In the genomic region with DNA sequence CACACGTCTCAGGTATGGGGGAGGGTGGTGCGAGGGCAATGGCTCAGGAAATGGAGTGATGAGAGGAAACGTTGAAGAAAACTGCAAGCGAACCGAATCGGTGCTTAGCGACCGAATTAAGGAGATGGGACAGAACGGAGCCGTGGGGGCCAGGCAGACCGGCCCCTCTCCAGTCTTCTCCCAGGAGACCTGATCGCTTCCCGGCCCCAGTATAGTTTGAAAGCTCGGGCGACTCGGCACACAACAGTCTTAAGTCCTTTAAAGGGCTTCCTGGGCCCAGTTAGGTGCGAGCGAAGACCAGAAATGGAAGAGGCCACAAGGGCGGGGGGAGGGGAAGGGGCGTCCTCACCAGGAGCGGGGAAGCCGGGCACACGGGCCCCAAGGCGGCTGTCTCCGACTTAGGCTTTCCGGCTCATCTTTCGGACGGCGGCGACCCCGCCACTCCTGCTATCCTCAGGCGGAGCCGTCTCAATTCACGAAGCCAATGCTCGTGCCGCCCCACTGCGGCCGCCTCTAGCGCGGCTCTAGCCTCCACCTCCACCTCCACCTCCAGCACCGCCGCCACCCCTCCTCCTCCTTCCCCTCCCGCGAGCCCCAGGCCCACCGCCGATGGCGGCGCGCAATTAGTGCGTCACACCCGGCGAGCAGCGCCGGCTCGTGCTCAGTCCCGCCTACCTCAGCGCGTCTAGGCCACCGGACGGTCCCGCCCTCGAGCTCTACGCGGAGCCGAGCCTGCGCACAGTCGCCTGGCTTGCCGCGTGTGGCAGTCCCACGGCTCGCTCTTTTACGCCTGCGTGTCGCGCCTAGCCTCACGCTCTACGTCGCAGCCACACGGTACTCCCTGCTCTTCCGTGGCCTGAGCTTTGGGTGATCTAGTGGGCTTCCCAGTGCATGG, we compare ENCODE assay signal across 8 mouse cellular contexts. TPM values are rescaled to one million over a fixed set of nuclear protein-coding genes. Genes with fewer than 3 reads are reported as not detected.
A peak's percentile ranks its signal among the peaks of the same experiment; 100 is the strongest.
DNase-seq lines count a peak whose midpoint lies in the region; ATAC-seq and TF ChIP-seq lines count a peak whose summit lies in the region.

Gene Senp3, minus strand, starts transcription at position 771 of the 895 bp plus-strand sequence.

- H3K4me3 ChIP-seq in hindbrain, embryonic 10.5 days, result peak within 1 kb of the TSS; percentile 82
- H3K4me3 ChIP-seq in lung, postnatal 0 days (ENCODE audit: low read depth, low read length), result peak within 1 kb of the TSS; percentile 83

- under 1% methylated on average over 80 of the region's 80 CpGs for WGBS in hindbrain, embryonic 10.5 days
- WGBS in lung, postnatal 0 days, result under 1% methylated on average over 61 of the region's 80 CpGs

- H3K27me3 ChIP-seq in hindbrain, embryonic 10.5 days (ENCODE audit: insufficient read depth, poor library complexity, severe bottlenecking), result peaks cover 7% of the 10 kb centered on the region; the same call in 1 of the 2 replicates
- H3K27me3 ChIP-seq in lung, postnatal 0 days (replicated peaks; ENCODE audit: insufficient read depth, low read length), result no peaks in the 10 kb centered on the region

- peaks cover 41% of the 10 kb centered on the region for H3K36me3 ChIP-seq in hindbrain, embryonic 10.5 days
- H3K36me3 ChIP-seq in lung, postnatal 0 days (ENCODE audit: insufficient read depth, low read length), result 0 out of 2 replicates have a peak, but pooled peaks cover 6% of the 10 kb centered on the region

- ATAC-seq in frontal cortex, adult (ENCODE audit: low TSS enrichment), result peak; percentile 93
- ATAC-seq in lung, postnatal 0 days, result peak; percentile 94

- no peak for TF ChIP-seq EP300 in lung, postnatal 0 days (IDR thresholded peaks at IDR 0.05)

- peak within 1 kb of the TSS; percentile 82 for H3K9ac ChIP-seq in lung, postnatal 0 days (replicated peaks; ENCODE audit: low read depth)

- peak; percentile 82 for DNase-seq in MEL-GATA-1-ER (ENCODE audit: extremely low read depth, low read depth)
- DNase-seq in cerebellum, adult 8-10 months, result peak; percentile 93
- peak; percentile 98 for DNase-seq in hindbrain, embryonic 10.5 days (ENCODE audit: low spot score)
- DNase-seq in layer of hippocampus, adult 9-11 months, result peak; percentile 97
- DNase-seq in lung, postnatal 0 days (ENCODE audit: low spot score), result peak; percentile 99
- peak; percentile 92 for DNase-seq in ovary, postnatal 14 days (ENCODE audit: low spot score)
- peak; percentile 98 for DNase-seq in thymus, postnatal 14 days

- peak within 1 kb of the TSS; percentile 84 for H3K4me2 ChIP-seq in lung, postnatal 0 days (replicated peaks; ENCODE audit: low read depth, low read length)

- H3K9me3 ChIP-seq in hindbrain, embryonic 10.5 days, result no peaks in the 10 kb centered on the region
- H3K9me3 ChIP-seq in lung, postnatal 0 days (ENCODE audit: low read length), result no peaks in the 10 kb centered on the region

- peaks cover 45% of the 10 kb centered on the region for H3K4me1 ChIP-seq in hindbrain, embryonic 10.5 days (replicated peaks)
- H3K4me1 ChIP-seq in lung, postnatal 0 days (ENCODE audit: insufficient read depth, low read depth, low read length), result peaks cover 40% of the 10 kb centered on the region

- peak; percentile 1; the same call in 1 of the 2 replicates for TF ChIP-seq CTCF in lung, postnatal 0 days (IDR thresholded peaks at IDR 0.05)

- H3K27ac ChIP-seq in hindbrain, embryonic 10.5 days, result peak within 1 kb of the TSS; percentile 93
- peak within 1 kb of the TSS; percentile 95 for H3K27ac ChIP-seq in lung, postnatal 0 days (ENCODE audit: low read length)

RNA-seq across cellular contexts. Expression of gene Senp3, which starts in this region (rescaled TPM):
- 116 and 122 TPM in 2 replicates for polyA plus RNA-seq in hindbrain, embryonic 10.5 days (2016; fragmentation: Nextera tagmentation; extraction: Ambion mirVana)
- polyA plus RNA-seq in lung, postnatal 0 days (2015; fragmentation: Nextera tagmentation; extraction: Ambion mirVana), result 36.0 and 37.8 TPM in 2 replicates

Comparison
In these comparisons a context has a peak if more than half of its experiments do, and no peak if none do; other contexts are left out.
1. Peak in every context shown above with its lines: DNase-seq, ATAC-seq, H3K4me3 ChIP-seq and H3K27ac ChIP-seq.